Mouse (Mus musculus) liver, postnatal 0 days (tissue): Measurements from ENCODE around the gene Cnpy4.

Experiments
- CTCF ChIP-seq: sonication (generic); IDR thresholded peaks from 2 replicates; pipeline ENCODE4 v1.5.1; 2016; ENCODE audit warnings: antibody characterized with exemption, low read depth
- EP300 ChIP-seq: IDR thresholded peaks from 2 replicates; pipeline ENCODE4 v1.6.1; 2016; ENCODE audit warnings: antibody characterized with exemption, low read depth, mild to moderate bottlenecking

DNA sequence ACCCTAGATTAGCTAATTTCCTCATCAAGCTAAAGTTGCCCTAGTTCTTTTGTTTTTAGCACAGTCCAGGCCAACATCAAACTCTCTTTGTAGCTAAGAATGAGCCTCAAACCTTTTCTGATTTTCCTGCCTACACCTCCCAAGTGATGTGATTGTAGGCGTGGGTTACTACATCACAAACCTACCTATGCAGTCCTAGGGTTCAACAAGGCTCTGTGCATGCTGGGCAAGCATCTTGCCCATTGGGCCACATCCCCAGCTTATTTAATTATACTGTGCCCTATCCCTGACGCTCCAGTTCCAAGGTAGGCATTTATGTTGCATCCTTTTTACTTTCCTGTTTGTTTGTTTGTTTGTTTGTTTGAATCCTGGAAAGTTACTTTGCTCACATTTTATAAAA is 38.4 kb downstream of the Cnpy4 start, which contains the start of gene Nxpe5:
- no peak for TF ChIP-seq CTCF
- TF ChIP-seq EP300: no peak
